Comparison of ENCODE assay signal across 8 mouse cellular contexts in genomic region chr19:4201291-4201909, GRCm38 (mm10). TPM values are rescaled to one million over a fixed set of nuclear protein-coding genes. Genes with fewer than 3 reads are reported as not detected.
DNase-seq lines count a peak whose midpoint lies in the region; ATAC-seq and TF ChIP-seq lines count a peak whose summit lies in the region.

Rad9a (minus strand) TSS chr19:4201662.

- DNase-seq in Patski (ENCODE audit: low read depth, low spot score), result peak; percentile 68
- DNase-seq in cerebellum, postnatal 14 days, result peak; percentile 97 to 98
- DNase-seq in frontal cortex, postnatal 14 days (ENCODE audit: low spot score in 2 of 2), result peak; percentile 94 to 95
- DNase-seq in layer of hippocampus, postnatal 25 days (ENCODE audit: extremely low spot score in 1 of 2, low spot score in 1 of 2), result peak; percentile 78 to 88
- DNase-seq in lung, postnatal 25 days (ENCODE audit: low spot score), result peak; percentile 98
- DNase-seq in retina, embryonic 14.5 days (ENCODE audit: low spot score), result peak; percentile 98
- peak; percentile 97 for DNase-seq in thymus, postnatal 4 days

- peak within 1 kb of the TSS; percentile 64 for H3K4me3 ChIP-seq in hindbrain, embryonic 13.5 days

- H3K36me3 ChIP-seq in hindbrain, embryonic 13.5 days, result peaks cover 28% of the 10 kb centered on the region

- H3K4me2 ChIP-seq in hindbrain, embryonic 13.5 days, result peak within 1 kb of the TSS; percentile 94

- H3K27ac ChIP-seq in hindbrain, embryonic 13.5 days, result peak within 1 kb of the TSS; percentile 56

- peak; percentile 40 for ATAC-seq in Patski
- ATAC-seq in hindbrain, embryonic 13.5 days (ENCODE audit: low FRiP score), result peak; percentile 82

- under 1% methylated on average over 34 of the region's 34 CpGs for WGBS in hindbrain, embryonic 13.5 days

- peaks cover 23% of the 10 kb centered on the region for H3K4me1 ChIP-seq in hindbrain, embryonic 13.5 days (replicated peaks)

- peak within 1 kb of the TSS; percentile 84 for H3K9ac ChIP-seq in hindbrain, embryonic 13.5 days

- CTCF ChIA-PET in Patski (lab: Charles Lee), result interaction anchor here (0.9 to 2.2 kb wide), 11 partner anchors 9 to 102 kb away, joined by 3 to 9 read pairs (median 4); partner anchors contain the start of gene Aip

- POLR2A ChIA-PET in Patski (lab: Charles Lee), result interaction anchor here (0.7 to 2.9 kb wide), 14 partner anchors 9 to 132 kb away, joined by 3 to 16 read pairs (median 4); partner anchors contain the start of gene Ppp1ca

- in situ Hi-C loops in Patski (cut with MboI; ENCODE audit: low pct_unique_long_range_greater_than_20kb), result loop anchor here (5.0 kb wide), 2 partner anchors 46 to 79 kb away; no protein-coding TSS in a partner anchor

- no peak for TF ChIP-seq CTCF in Patski (IDR thresholded peaks at IDR 0.05)

- no peaks in the 10 kb centered on the region for H3K27me3 ChIP-seq in Patski
- peaks cover 24% of the 10 kb centered on the region for H3K27me3 ChIP-seq in hindbrain, embryonic 13.5 days

- H3K9me3 ChIP-seq in hindbrain, embryonic 13.5 days, result no peaks in the 10 kb centered on the region

RNA-seq across cellular contexts. Expression of gene Rad9a, which starts in this region (rescaled TPM):
- polyA plus RNA-seq in Patski (2021), result 33.9 TPM
- 20.4 and 24.6 TPM in 2 replicates for polyA plus RNA-seq in hindbrain, embryonic 13.5 days (2015; fragmentation: Nextera tagmentation; extraction: Ambion mirVana)
- 1 to 10 TPM; 7.4 to 8.2 TPM for total RNA-seq in layer of hippocampus, postnatal 25 days (2021)

Comparison
In these comparisons a context has a peak if more than half of its experiments do, and no peak if none do; other contexts are left out.
1. Peak in every context shown above with its lines: DNase-seq, ATAC-seq, H3K4me3 ChIP-seq and H3K27ac ChIP-seq.